Mouse (Mus musculus): ENCODE results near the gene Gm11492. TPM values are rescaled to one million over a fixed set of nuclear protein-coding genes. Genes with fewer than 3 reads are reported as not detected.

The Gm11492 gene
- not detected in 2 replicates for polyA plus RNA-seq (2015; fragmentation: Nextera tagmentation; extraction: Ambion mirVana)

GRCm38 (mm10) chr11:87566501-87566900 is at the start of gene Gm11492:
Gm11492 (plus strand) TSS chr11:87566653.

GRCm38 (mm10) chr11:87568255-87568953 is 2.0 kb downstream of the Gm11492 start, which contains the start of gene Sept4:
Sept4 (plus strand) TSS chr11:87568903.

GRCm38 (mm10) chr11:87591526-87592353 is 25.3 kb downstream of the Gm11492 start, which contains the start of gene Mtmr4:
Mtmr4 (plus strand) TSS chr11:87592162.

GRCm38 (mm10) chr11:87616790-87617474 is 50.5 kb downstream of the Gm11492 start, which contains the start of gene Hsf5:
Hsf5 (plus strand) TSS chr11:87617164.

Other genes starting within 250 kb of the Gm11492 start
- gene Ppm1e, start 207.6 kb upstream of the Gm11492 start, polyA plus RNA-seq (2015; fragmentation: Nextera tagmentation; extraction: Ambion mirVana), result 19.0 and 22.5 TPM in 2 replicates
- gene Rad51c, start 161.7 kb upstream of the Gm11492 start, polyA plus RNA-seq (2015; fragmentation: Nextera tagmentation; extraction: Ambion mirVana), result 2.7 and 3.0 TPM in 2 replicates
- gene Tex14, start 161.6 kb upstream of the Gm11492 start, polyA plus RNA-seq (2015; fragmentation: Nextera tagmentation; extraction: Ambion mirVana), result 0.24 and 0.39 TPM in 2 replicates
- 52.8 and 55.6 TPM in 2 replicates for gene Sept4, start 2.2 kb downstream of the Gm11492 start, polyA plus RNA-seq (2015; fragmentation: Nextera tagmentation; extraction: Ambion mirVana)
- gene Mtmr4, start 25.5 kb downstream of the Gm11492 start, polyA plus RNA-seq (2015; fragmentation: Nextera tagmentation; extraction: Ambion mirVana), result 23.7 and 25.9 TPM in 2 replicates
- 0.48 and 0.53 TPM in 2 replicates for gene Hsf5, start 50.5 kb downstream of the Gm11492 start, polyA plus RNA-seq (2015; fragmentation: Nextera tagmentation; extraction: Ambion mirVana)
- 0.88 and 1.0 TPM in 2 replicates for gene Rnf43, start 96.1 kb downstream of the Gm11492 start, polyA plus RNA-seq (2015; fragmentation: Nextera tagmentation; extraction: Ambion mirVana)
- gene Supt4a, start 170.9 kb downstream of the Gm11492 start, polyA plus RNA-seq (2015; fragmentation: Nextera tagmentation; extraction: Ambion mirVana), result 124 and 135 TPM in 2 replicates
- 28.1 and 43.5 TPM in 2 replicates for gene Tspoap1, start 193.9 kb downstream of the Gm11492 start, polyA plus RNA-seq (2015; fragmentation: Nextera tagmentation; extraction: Ambion mirVana)
- 0.27 TPM in 1 of 2 replicates, not detected in the other for gene Mpo, start 226.9 kb downstream of the Gm11492 start, polyA plus RNA-seq (2015; fragmentation: Nextera tagmentation; extraction: Ambion mirVana)

Measured in neural tube, postnatal 0 days (tissue).